Mouse (Mus musculus) hindlimb bud, embryonic 11.5 days (tissue): ENCODE measurements around the gene Prep.

Experiments
- DNase-seq: peaks from one replicate; pipeline ENCODE4 v3.0.0-alpha.2; 2012; ENCODE audit warnings: low read depth, low spot score; ENCODE audit errors: extremely low spot score

Prep gene

GRCm38 (mm10) chr10:45112927-45113326, 45.9 kb downstream of the Prep start:
- DNase-seq = no peak

- no peak for DNase-seq
Measured at GRCm38 (mm10) chr10:45114462-45114861, 47.5 kb downstream of the Prep start.

- no peak for DNase-seq
Measured at GRCm38 (mm10) chr10:45116832-45117231, 49.8 kb downstream of the Prep start.

- DNase-seq = no peak
Measured at GRCm38 (mm10) chr10:45118389-45118788, 51.4 kb downstream of the Prep start.

GRCm38 (mm10) chr10:45121637-45122036, 54.6 kb downstream of the Prep start:
- no peak for DNase-seq

GRCm38 (mm10) chr10:45122476-45122875, 55.5 kb downstream of the Prep start:
- DNase-seq = no peak

GRCm38 (mm10) chr10:45123011-45123410, 56.0 kb downstream of the Prep start:
- DNase-seq = no peak

- DNase-seq = no peak
Measured at GRCm38 (mm10) chr10:45129105-45129504, 62.1 kb downstream of the Prep start.

- no peak for DNase-seq
Measured at GRCm38 (mm10) chr10:45130004-45130403, 63.0 kb downstream of the Prep start.

GRCm38 (mm10) chr10:45132371-45132770, 65.4 kb downstream of the Prep start:
- DNase-seq = no peak

- DNase-seq = no peak
Measured at GRCm38 (mm10) chr10:45136806-45137205, 69.8 kb downstream of the Prep start.

- DNase-seq = no peak
Measured at GRCm38 (mm10) chr10:45139910-45140309, 72.9 kb downstream of the Prep start.

- DNase-seq = peak; percentile 60
Measured at GRCm38 (mm10) chr10:45140474-45141212, 73.6 kb downstream of the Prep start.

- no peak for DNase-seq
Measured at GRCm38 (mm10) chr10:45142359-45142758, 75.4 kb downstream of the Prep start.

GRCm38 (mm10) chr10:45144038-45144817, 77.2 kb downstream of the Prep start:
- DNase-seq = no peak

- DNase-seq = no peak
Measured at GRCm38 (mm10) chr10:45146821-45147220, 79.8 kb downstream of the Prep start.

- no peak for DNase-seq
Measured at GRCm38 (mm10) chr10:45151137-45151536, 84.1 kb downstream of the Prep start.

GRCm38 (mm10) chr10:45151771-45152692, 85.0 kb downstream of the Prep start:
- no peak for DNase-seq

- no peak for DNase-seq
Measured at GRCm38 (mm10) chr10:45154557-45155060, 87.6 kb downstream of the Prep start.

- DNase-seq = no peak
Measured at GRCm38 (mm10) chr10:45165851-45166250, 98.8 kb downstream of the Prep start.

GRCm38 (mm10) chr10:45173927-45174326, 106.9 kb downstream of the Prep start:
- DNase-seq = no peak
